Mouse (Mus musculus): ENCODE data around the gene Tubb4b. TPM values are rescaled to one million over a fixed set of nuclear protein-coding genes. Genes with fewer than 3 reads are reported as not detected.

Tubb4b gene
- total and polyA plus RNA-seq, 3 experiments: 356 to 592 (median 520) TPM

- dilution Hi-C loops (cut with MboI; ENCODE audit: extremely low pct_ligation_motif_present, extremely low pct_unique_long_range_greater_than_20kb, low sequenced_read_pairs): no loop called here
- H3K4me3 ChIP-seq (replicated peaks in 1 of 3; ENCODE audit: low read depth in 2 of 3, low read length in 2 of 3, poor library complexity in 1 of 3): no peak overlapping the region
- TF ChIP-seq MEF2A (IDR thresholded peaks at IDR 0.05; ENCODE audit: borderline replicate concordance, low read depth, low read length) (no peak), HCFC1 (IDR thresholded peaks at IDR 0.05; ENCODE audit: low read depth, low read length) (no peak), GABPA (IDR thresholded peaks at IDR 0.05; ENCODE audit: insufficient replicate concordance, low read depth, low read length) (no peak), CHD1 (IDR thresholded peaks at IDR 0.05; ENCODE audit: low read depth, low read length) (no peak), TBP (conservative IDR thresholded peaks at IDR 0.05; ENCODE audit: low read depth, low read length) (no peak), BHLHE40 (IDR thresholded peaks at IDR 0.05; ENCODE audit: low read depth, low read length) (no peak), MAFK (IDR thresholded peaks at IDR 0.05; ENCODE audit: insufficient replicate concordance, low read length) (no peak), MYC (IDR thresholded peaks at IDR 0.05; ENCODE audit: low read depth, low read length) (no peak)
- peaks cover 4 to 5% of the 10 kb centered on the region in 2 experiments; a peak in 3 of 4 replicates for H3K4me1 ChIP-seq (ENCODE audit: control insufficient read depth in 1 of 2, insufficient read depth in 2 of 2)
- no peaks in the 10 kb centered on the region for H3K36me3 ChIP-seq (replicated peaks in 1 of 2; ENCODE audit: control insufficient read depth in 1 of 2, insufficient read depth in 1 of 2, low read length in 1 of 2)
- H3K27ac ChIP-seq (ENCODE audit: insufficient read depth, low read depth): no peak overlapping the region
- H3K79me2 ChIP-seq (replicated peaks; ENCODE audit: control insufficient read depth, extremely low read depth, insufficient read depth, poor library complexity, severe bottlenecking): no peaks in the 10 kb centered on the region
- in situ Hi-C loops (cut with MboI; ENCODE audit: low pct_ligation_motif_present, low pct_unique_long_range_greater_than_20kb, low sequenced_read_pairs): no loop called here
- no peak overlapping the region for H3K9ac ChIP-seq (ENCODE audit: insufficient read depth, low read depth)
- DNase-seq (ENCODE audit: extremely low read depth): no peak
- no peaks in the 10 kb centered on the region for H3K9me3 ChIP-seq (replicated peaks; ENCODE audit: low read length)
- peaks cover 96% of the 10 kb centered on the region for H3K27me3 ChIP-seq (replicated peaks)
- H3K4me2 ChIP-seq (ENCODE audit: insufficient read depth, low read depth, poor library complexity, severe bottlenecking): no peak overlapping the region
Observed at GRCm38 (mm10) chr2:25234551-25235220, 10.2 kb upstream of the Tubb4b start.

GRCm38 (mm10) chr2:25234050-25234449 is 9.5 kb upstream of the Tubb4b start, which contains the start of gene Slc34a3:
Gene Slc34a3 (minus strand): TSS chr2:25234364.
- Histone ChIP-seq H3K36me3 (replicated peaks in 1 of 2; ENCODE audit: control insufficient read depth in 1 of 2, insufficient read depth in 1 of 2, low read length in 1 of 2) (no peaks in the 10 kb centered on the region), H3K27me3 (replicated peaks) (peaks cover 96% of the 10 kb centered on the region), H3K27ac (ENCODE audit: insufficient read depth, low read depth) (no peak within 1 kb of the TSS), H3K79me2 (replicated peaks; ENCODE audit: control insufficient read depth, extremely low read depth, insufficient read depth, poor library complexity, severe bottlenecking) (no peaks in the 10 kb centered on the region), H3K4me3 (replicated peaks in 1 of 3; ENCODE audit: low read depth in 2 of 3, low read length in 2 of 3, poor library complexity in 1 of 3) (no peak within 1 kb of the TSS), H3K4me1 (ENCODE audit: control insufficient read depth in 1 of 2, insufficient read depth in 2 of 2) (peaks cover 4 to 6% of the 10 kb centered on the region in 2 experiments), H3K9ac (ENCODE audit: insufficient read depth, low read depth) (no peak within 1 kb of the TSS), H3K9me3 (replicated peaks; ENCODE audit: low read length) (no peaks in the 10 kb centered on the region), H3K4me2 (ENCODE audit: insufficient read depth, low read depth, poor library complexity, severe bottlenecking) (no peak within 1 kb of the TSS)
- no peak for TF ChIP-seq POLR2AphosphoS2 (IDR thresholded peaks at IDR 0.05; ENCODE audit: low read depth, low read length)
- TF ChIP-seq MXI1 (IDR thresholded peaks at IDR 0.05; ENCODE audit: low read depth, low read length): no peak
- TF ChIP-seq MAZ (IDR thresholded peaks at IDR 0.05; ENCODE audit: low read depth, low read length): no peak
- TF ChIP-seq HCFC1 (IDR thresholded peaks at IDR 0.05; ENCODE audit: low read depth, low read length): no peak
- no peak for TF ChIP-seq POLR2A (IDR thresholded peaks at IDR 0.05; ENCODE audit: low read depth, low read length)
- TF ChIP-seq ZKSCAN1 (IDR thresholded peaks at IDR 0.05; ENCODE audit: borderline replicate concordance, low read depth, low read length): no peak
- no peak for TF ChIP-seq JUND (conservative IDR thresholded peaks at IDR 0.05; ENCODE audit: low read depth, low read length)
- dilution Hi-C loops (cut with MboI; ENCODE audit: extremely low pct_ligation_motif_present, extremely low pct_unique_long_range_greater_than_20kb, low sequenced_read_pairs): no loop called here
- DNase-seq (ENCODE audit: extremely low read depth): no peak
- in situ Hi-C loops (cut with MboI; ENCODE audit: low pct_ligation_motif_present, low pct_unique_long_range_greater_than_20kb, low sequenced_read_pairs): no loop called here

Data from CH12.LX (cell line).